Mouse (Mus musculus): ENCODE measurements around the gene Cfap57.

GRCm38 (mm10) chr4:118620967-118621320 is 367 bp upstream of the Cfap57 start:
- TF ChIP-seq GATA1 (IDR thresholded peaks at IDR 0.05; ENCODE audit: borderline replicate concordance, low read length): no peak
- no peak for TF ChIP-seq CTCF (IDR thresholded peaks at IDR 0.05; ENCODE audit: low read depth, low read length)
